9 mouse cellular contexts compared by ENCODE assay signal in the genomic region with DNA sequence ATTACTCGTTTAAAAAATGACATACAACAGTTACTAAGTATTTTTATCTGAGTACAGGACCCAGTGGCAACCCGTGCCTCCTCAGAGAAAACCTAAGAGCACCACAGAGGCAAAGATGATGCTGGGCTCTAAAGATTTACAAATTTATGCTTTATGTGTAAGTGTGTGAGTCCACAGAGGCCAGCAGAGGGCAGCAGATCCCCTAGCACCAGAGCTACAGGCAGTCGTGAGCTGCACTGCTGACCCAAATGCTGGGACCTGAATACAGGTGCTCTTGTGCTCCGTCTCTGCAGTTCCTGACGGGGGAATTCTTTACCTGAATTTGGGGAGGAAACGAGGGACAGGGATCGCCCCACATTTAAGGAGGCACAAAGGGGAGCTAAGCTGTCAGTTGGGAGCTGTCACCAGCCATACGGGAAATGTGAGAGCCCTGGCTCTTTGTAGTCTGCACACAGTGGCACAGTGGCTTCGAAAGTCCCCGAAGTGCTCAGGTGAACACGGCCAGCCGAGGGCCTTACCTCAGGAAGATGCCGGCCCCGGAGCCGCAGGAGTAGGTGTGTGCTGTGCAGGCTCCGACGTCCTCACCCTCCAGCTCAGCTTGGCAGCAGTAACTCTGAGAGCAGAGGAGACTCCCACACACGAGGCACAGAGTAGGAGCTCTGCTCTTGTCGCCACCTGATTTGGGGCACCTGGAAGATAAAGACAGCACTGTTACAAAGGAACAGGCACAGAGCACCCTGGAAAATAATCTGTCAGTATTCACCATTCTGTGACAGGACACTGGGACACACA. TPM values are rescaled to one million over a fixed set of nuclear protein-coding genes. Genes with fewer than 3 reads are reported as not detected.
DNase-seq lines count a peak whose midpoint lies in the region; ATAC-seq and TF ChIP-seq lines count a peak whose summit lies in the region.
"Had no signal": no experiment of that assay in that cellular context is flagged by ENCODE, and none has a peak within 500 bp of the region (broad histone marks: within the 10 kb centered on the region; RNA-seq: fewer than 3 reads in every experiment).

No protein-coding gene starts in this region.

- no peak for TF ChIP-seq POLR2A in small intestine, adult 2 months (IDR thresholded peaks at IDR 0.05; ENCODE audit: low read depth, low read length)

- no peaks in the 10 kb centered on the region for H3K9me3 ChIP-seq in lung, embryonic 14.5 days (ENCODE audit: low read depth, low read length)
- H3K9me3 ChIP-seq: limb, embryonic 12.5 days had no signal

- WGBS in lung, embryonic 14.5 days = 78% methylated on average over 19 of the region's 19 CpGs
- 84% methylated on average over 19 of the region's 19 CpGs for WGBS in small intestine, adult 2 months

- no peak overlapping the region for H3K4me2 ChIP-seq in lung, embryonic 14.5 days
- H3K4me2 ChIP-seq: limb, embryonic 12.5 days had no signal

- no peaks in the 10 kb centered on the region for H3K27me3 ChIP-seq in lung, embryonic 14.5 days (ENCODE audit: insufficient read depth, low read length)
- H3K27me3 ChIP-seq in small intestine, adult 2 months (ENCODE audit: control insufficient read depth, insufficient read depth, low read length) = no peaks in the 10 kb centered on the region
- H3K27me3 ChIP-seq: limb, embryonic 12.5 days had no signal

- no peak for ATAC-seq in cerebellum, adult (ENCODE audit: insufficient number of reproducible peaks, low FRiP score, low TSS enrichment)
- no peak for ATAC-seq in lung, embryonic 14.5 days (ENCODE audit: insufficient read depth)

- H3K4me1 ChIP-seq in lung, embryonic 14.5 days (ENCODE audit: insufficient read depth) = no peaks in the 10 kb centered on the region
- no peaks in the 10 kb centered on the region for H3K4me1 ChIP-seq in small intestine, adult 2 months (ENCODE audit: control insufficient read depth, insufficient read depth, insufficient read length, low read length)
- H3K4me1 ChIP-seq: limb, embryonic 12.5 days had no signal

- no peak overlapping the region for H3K27ac ChIP-seq in lung, embryonic 14.5 days (ENCODE audit: low read depth)
- no peak overlapping the region for H3K27ac ChIP-seq in small intestine, adult 2 months (ENCODE audit: insufficient read depth, low read depth, low read length)
- H3K27ac ChIP-seq: limb, embryonic 12.5 days had no signal

- peak; percentile 34 for DNase-seq in cerebellum, adult 11 months
- peak; percentile 44 for DNase-seq in urinary bladder, postnatal 25 days (ENCODE audit: low spot score)
- no peak for DNase-seq in urinary bladder, adult 2 months (ENCODE audit: low spot score)
- peak; percentile 75 for DNase-seq in embryo, embryonic 11 days
- DNase-seq in kidney, adult 9 months = peak; percentile 52
- peak; percentile 81 for DNase-seq in lung, embryonic 14.5 days

- no peak overlapping the region for H3K4me3 ChIP-seq in lung, embryonic 14.5 days (ENCODE audit: low read depth, low read length)
- H3K4me3 ChIP-seq in small intestine, adult 2 months (ENCODE audit: low read depth, low read length) = no peak overlapping the region
- H3K4me3 ChIP-seq: limb, embryonic 12.5 days had no signal

- no peak overlapping the region for H3K9ac ChIP-seq in lung, embryonic 14.5 days
- H3K9ac ChIP-seq: limb, embryonic 12.5 days had no signal

- H3K36me3 ChIP-seq in lung, embryonic 14.5 days (ENCODE audit: insufficient read depth) = peaks cover 98% of the 10 kb centered on the region
- peaks cover 75% of the 10 kb centered on the region for H3K36me3 ChIP-seq in small intestine, adult 2 months (ENCODE audit: control insufficient read depth, insufficient read depth, low read length)

- peak; percentile 76 for TF ChIP-seq CTCF in lung, embryonic 14.5 days (IDR thresholded peaks at IDR 0.05; ENCODE audit: low read depth)
- peak; percentile 65; the same call in 1 of the 2 replicates for TF ChIP-seq CTCF in small intestine, adult 2 months (IDR thresholded peaks at IDR 0.05; ENCODE audit: extremely low read depth, insufficient read length, insufficient replicate concordance, low read depth, low read length)

RNA-seq across cellular contexts. Expression of a gene that starts 23.5 kb away (rescaled TPM):
- polyA plus RNA-seq in urinary bladder, adult 2 months (2012; rRNA removed) = not detected in 2 replicates
- polyA plus RNA-seq in lung, embryonic 14.5 days (2014; fragmentation: Nextera tagmentation; extraction: Ambion mirVana) = not detected in 2 replicates
- not detected in 2 replicates for polyA plus RNA-seq in small intestine, adult 2 months (2012; rRNA removed)
- polyA plus RNA-seq: limb, embryonic 12.5 days had no signal

RNA-seq across cellular contexts. Expression of a gene that starts 43.3 kb away (rescaled TPM):
- polyA plus RNA-seq in urinary bladder, adult 2 months (2012; rRNA removed) = 20.3 and 21.5 TPM in 2 replicates
- polyA plus RNA-seq in lung, embryonic 14.5 days (2014; fragmentation: Nextera tagmentation; extraction: Ambion mirVana) = 58.5 and 61.2 TPM in 2 replicates
- polyA plus RNA-seq in small intestine, adult 2 months (2012; rRNA removed) = 16.7 and 29.0 TPM in 2 replicates
